Mouse (Mus musculus): ENCODE measurements at regions not wholly inside any gene's neighbourhood (a gene's known extent, or its start where the extent isn't known, plus 50 kb on each side); places are given as distances from the start of the nearest gene placed in this dataset.

DNA sequence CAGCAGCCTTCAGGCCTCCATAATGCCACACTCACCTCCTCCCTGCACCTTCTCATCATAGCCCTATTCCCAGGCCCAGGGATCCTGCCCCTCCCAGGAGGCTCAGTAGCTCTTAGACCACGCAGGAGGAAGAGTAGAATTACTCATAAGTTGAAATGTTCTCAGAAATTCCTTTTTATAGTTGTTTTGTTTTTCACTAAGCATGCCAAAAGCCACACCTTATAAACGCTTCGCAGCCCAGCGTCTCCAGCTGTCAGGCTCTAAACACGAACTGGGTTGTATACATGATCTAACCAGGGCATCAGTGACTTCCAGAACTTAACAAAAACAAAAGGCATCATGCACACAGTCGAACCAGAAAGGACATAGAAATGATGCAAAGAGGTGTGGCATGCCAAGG lies 101.9 kb downstream of the Irs2 start:
- no peak for DNase-seq (ENCODE audit: low read depth, low spot score)

- no peak for DNase-seq (ENCODE audit: low read depth, low spot score)
These were observed 102.5 kb downstream of the Irs2 start for GRCm38 (mm10) chr8:10905761-10906160.

DNA sequence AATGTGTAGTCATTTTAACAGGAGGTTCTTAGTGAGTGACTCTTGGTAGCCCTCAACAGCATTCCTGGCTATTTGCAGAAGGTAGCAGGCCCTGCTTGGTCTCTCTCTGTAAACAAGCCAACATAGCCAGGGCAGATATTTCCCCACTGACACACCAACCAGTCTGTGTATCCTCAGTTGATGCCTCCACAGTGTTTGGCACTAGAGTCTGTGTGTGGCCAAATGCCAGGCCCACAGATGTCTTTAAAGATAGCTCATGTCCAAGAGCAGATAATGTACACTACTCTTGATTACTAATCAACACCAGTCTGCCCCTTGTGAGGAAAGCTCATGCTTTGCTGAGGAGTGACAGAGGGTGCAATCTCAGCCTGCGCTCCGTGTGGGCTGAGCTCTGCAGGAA lies 104.3 kb downstream of the Irs2 start:
- DNase-seq (ENCODE audit: low read depth, low spot score) = no peak

DNA sequence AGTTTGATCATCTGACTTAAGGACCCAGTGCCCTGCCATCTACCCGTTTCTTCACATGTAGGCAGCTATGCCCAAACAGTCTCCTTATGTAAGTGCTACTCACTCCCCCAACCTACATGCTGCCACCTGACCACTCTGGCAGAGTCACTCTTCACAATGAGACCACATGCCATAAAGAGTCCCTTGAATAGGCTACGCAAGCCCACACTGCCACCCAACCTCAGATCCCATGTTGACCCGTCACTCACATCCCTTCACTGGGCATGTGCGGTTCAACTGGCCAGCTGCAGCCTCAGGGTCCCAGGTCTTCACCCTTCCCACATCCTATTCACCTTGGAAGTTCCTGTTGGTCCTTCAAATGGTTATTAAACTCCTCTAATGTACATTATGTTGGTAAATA lies 106.3 kb downstream of the Irs2 start:
- no peak for DNase-seq (ENCODE audit: low read depth, low spot score)

- DNase-seq (ENCODE audit: low read depth, low spot score) = no peak
These were observed 107.2 kb downstream of the Irs2 start for GRCm38 (mm10) chr8:10901014-10901413.

DNA sequence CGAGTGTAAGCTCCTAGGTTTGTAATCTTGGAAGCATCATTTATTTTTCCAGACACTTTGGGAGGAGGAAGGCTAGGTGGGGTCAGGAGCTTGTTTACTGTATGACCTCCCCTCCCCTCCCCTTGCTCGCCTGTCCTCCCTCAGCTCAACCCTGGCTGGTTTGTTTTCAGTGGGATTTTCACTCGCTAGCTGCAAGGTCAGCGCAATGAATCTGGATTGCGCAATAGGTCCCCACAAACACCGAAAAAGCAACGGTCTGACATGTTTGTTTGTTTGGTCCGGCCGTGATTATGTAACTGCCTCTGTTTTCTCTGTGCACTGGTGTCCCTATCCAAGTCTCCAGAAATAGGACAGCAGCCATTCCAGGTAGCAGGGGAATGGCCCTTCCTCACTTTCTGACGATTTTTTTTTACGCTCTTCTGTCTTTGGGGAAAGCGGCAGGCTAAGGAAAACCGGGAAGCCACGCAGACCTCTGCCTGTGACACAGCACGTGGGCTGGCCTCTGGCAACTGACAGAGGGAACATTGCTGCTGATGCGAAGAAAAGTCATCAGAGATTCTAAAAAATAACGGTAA lies 108.6 kb downstream of the Irs2 start:
- no peak for DNase-seq (ENCODE audit: low read depth, low spot score)

- DNase-seq (ENCODE audit: low read depth, low spot score) = peak; percentile 9
These were observed 109.4 kb downstream of the Irs2 start for GRCm38 (mm10) chr8:10898562-10899527.

DNA sequence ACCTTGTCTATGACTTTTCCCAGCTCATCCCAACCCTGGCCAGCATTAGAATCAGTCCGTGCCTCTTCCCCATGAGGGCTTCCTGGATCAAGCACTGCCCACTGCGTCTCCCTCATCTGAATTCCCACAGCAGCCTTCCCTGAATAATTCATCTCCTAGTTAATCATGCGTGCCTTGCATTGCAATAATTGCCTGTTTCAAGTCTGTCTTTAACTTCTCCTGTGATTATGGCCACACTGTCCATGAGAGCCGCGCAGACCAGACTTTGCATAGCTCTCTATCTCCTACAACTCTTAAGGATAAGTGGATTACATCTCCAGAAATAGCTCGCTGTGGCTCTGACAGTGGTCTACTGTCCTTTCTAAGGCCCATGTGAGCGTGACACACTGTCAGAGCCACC lies 110.7 kb downstream of the Irs2 start:
- DNase-seq (ENCODE audit: low read depth, low spot score) = no peak

DNA sequence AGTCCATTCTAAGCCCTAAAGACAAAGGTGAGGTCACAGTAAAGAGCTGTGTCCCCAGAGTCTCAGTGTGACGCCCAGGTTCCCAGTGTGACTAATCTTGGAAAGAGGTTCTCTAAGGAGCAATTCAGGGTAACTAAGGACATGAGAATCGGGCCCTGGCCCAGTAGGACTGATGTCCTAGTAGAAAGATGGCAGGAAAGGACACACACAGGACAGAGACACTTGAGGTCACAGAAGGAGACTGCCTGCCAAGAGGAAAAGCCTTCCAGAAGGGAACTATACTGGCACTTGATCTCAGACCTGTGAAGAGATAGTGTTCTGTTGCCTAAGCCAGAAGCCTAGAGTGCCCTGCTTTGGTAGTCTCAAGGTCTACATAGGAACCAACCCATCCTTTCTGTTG lies 113.1 kb downstream of the Irs2 start:
- no peak for DNase-seq (ENCODE audit: low read depth, low spot score)

DNA sequence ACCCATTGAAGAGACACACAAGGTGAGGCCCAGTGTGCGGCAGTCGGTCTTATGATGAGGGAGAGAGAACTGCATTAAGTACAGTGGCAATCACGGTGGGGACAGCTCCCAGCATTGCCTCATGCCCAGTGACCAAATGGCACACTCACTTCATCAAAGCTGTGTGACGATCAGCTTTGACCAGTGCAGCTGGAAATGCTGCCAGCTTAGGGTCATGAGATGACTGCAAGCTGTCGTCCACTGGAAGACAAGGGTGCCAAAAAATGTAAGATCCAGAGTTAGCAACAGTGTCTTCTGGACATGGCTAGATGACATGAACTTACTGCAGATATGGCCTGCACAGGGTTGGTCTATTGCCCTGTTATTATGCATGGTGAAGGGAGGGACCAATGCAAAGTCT lies 114.0 kb downstream of the Irs2 start:
- DNase-seq (ENCODE audit: low read depth, low spot score) = no peak

DNA sequence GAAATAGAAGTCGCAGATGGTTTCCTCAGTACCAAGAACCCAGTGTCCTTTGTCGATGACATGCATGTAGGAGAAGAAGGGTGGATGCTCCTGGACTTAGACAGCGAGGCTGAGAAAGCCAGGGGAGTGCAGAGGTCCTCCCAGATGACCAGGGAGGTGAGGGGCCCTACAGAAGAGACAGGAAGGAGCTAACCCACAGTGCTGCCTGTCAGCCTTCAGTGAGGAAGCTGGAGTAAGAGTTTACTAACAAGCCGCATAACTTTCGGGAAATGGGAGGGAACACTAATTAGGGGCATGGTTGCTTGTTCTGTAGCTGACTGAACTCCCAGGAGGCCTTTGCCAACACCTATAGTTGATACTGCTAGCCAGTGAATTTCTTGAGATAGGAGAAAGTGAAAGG lies 114.5 kb downstream of the Irs2 start:
- no peak for DNase-seq (ENCODE audit: low read depth, low spot score)

GRCm38 (mm10) chr8:10891906-10892305 lies 116.4 kb downstream of the Irs2 start:
- no peak for DNase-seq (ENCODE audit: low read depth, low spot score)

- no peak for DNase-seq (ENCODE audit: low read depth, low spot score)
These were observed 116.8 kb downstream of the Irs2 start for GRCm38 (mm10) chr8:10891440-10891839.

DNA sequence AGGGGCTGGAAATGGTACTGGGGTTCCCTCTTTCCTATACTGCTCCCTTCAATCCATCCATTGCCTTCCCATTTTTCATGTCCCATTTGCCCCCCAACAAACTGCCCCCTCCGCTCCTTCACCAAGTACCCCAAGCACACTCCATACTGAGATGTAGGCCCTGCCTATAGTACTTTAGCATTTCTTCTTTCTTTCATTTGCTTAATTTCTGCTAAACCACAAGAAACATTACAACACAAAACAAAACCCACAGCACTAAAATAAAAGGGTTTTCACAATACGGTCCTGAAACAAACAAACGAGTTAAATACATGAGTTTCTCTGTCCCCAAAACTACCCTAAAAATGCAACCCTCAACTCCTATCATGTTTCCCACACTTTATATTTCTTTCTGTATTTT lies 122.8 kb downstream of the Irs2 start:
- DNase-seq (ENCODE audit: low read depth, low spot score) = no peak

GRCm38 (mm10) chr8:10883418-10883817 lies 124.8 kb downstream of the Irs2 start:
- DNase-seq (ENCODE audit: low read depth, low spot score) = no peak

DNA sequence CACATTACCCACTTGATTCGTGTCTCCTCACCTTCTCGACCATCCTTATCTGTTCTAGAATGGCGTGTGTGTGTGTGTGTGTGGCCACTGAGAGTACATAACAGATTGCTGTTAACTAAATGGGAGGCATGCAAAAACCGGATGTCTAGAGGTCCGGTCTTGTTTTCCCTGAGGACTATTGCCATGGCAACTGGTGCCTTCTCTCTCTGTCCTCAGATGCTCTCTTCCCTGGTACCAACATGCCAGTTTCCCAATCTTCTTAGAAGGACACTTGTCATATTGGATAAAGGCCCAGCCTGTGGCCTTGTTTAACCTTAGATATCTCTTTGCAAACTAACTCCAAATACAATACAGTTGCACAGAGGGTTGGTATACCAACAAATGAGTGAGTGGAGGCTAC lies 125.9 kb downstream of the Irs2 start:
- DNase-seq (ENCODE audit: low read depth, low spot score) = no peak

DNA sequence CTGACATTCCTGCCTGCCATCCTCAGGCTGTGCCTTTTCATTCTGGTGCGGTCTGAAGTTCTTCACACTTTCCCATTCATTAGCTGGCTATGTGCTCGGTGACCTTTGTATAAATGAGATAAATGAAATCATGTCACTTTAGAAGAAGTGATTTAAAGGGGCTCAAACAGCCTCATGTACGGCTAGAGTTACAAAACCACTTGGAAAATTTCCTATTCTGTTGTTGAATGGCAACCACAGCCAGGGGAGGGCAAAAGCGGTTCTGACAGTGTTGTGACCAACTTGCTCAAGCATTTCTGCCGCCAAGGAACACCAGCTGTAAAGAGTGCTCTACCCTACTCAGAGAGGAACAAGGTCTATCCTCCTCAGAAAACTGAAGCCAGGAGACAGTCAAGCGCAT lies 128.4 kb downstream of the Irs2 start:
- no peak for DNase-seq (ENCODE audit: low read depth, low spot score)

DNA sequence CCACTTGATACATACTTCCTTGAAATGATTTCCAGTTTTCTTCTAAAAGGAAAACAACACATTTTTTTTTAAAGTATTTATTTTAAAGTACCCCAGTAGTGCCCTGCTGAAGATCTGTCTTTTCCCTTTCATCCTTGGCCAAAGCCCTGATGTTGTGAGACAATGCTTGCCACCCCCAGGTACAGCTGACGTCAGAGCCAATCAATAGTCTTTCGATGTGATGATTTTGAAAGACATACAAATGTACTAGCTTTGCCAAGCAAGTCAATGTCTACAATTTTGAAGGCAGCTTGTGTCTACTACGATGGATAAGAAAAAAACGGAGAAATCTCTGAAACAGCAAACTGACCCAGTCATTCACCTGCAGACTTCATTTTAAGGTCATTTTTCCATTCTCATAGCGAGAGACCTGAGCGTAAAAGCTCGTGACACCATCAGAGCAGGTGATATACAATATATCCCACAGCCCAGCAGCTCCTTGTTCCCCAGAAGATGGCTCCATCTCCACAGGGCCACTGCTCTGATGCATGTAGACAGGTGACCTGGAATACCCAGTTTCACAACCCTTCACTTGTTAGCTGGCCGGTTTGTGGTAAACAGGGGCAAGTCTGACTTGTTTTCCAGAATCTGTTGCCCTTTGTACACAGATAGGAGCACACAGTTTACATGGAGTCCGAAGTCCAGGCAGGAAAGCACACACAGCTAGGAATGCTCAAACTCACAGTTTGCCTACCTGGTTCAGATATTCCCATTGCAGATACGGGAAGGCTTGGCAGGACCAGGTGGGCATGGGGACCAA lies 129.0 kb downstream of the Irs2 start:
- DNase-seq (ENCODE audit: low read depth, low spot score) = no peak

DNA sequence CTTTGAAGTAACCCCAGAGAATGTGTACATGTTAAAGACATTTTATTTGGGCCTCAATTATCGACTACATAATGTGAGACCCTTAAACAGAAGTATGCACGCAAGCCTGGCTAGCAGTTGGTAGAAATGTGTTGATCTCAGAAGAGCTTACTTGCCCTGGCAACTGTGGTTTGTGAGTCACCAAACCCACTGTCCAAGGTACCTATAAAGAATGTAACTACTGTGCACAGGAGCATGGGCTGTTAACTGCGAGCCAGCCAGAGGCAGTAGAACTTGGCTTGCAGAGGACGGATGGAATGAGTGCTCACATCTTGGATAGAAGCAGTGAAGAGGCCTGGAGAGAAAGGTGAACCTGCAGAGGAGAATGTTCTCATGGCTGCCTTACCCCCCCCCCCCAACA lies 129.9 kb downstream of the Irs2 start:
- DNase-seq (ENCODE audit: low read depth, low spot score) = no peak

- no peak for DNase-seq (ENCODE audit: low read depth, low spot score)
These were observed 133.1 kb downstream of the Irs2 start for GRCm38 (mm10) chr8:10875170-10875569.

GRCm38 (mm10) chr8:10871451-10871850 lies 136.8 kb downstream of the Irs2 start:
- DNase-seq (ENCODE audit: low read depth, low spot score) = peak; percentile 23

DNA sequence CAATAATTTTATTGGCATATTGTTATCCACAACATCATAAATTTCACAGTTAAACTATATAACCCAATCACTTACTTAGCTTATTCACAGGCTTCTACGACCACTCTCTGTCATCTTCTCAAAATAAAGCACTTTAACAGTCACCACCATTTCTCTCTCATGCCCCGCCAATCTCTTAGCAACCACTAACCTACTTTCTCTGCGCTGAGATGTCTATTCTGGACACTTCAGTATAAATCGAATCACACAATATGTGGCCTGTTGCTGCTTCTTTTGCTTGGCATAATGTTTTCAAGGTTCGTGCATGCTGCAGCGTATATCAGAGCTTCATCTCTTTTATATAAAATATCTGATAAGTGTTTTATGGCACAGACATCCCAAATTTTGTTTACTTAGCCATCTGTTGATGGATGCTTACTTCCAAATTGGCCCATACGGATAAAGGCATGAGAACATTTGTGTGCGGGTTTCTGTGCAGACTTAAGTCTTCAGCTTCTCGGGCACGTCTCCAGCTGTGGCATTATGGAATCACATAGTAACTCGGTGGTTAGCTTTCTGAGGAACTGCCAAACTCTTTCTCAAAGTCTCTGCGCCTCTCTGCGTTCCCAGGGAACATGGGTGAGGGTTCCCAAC lies 137.7 kb downstream of the Irs2 start:
- no peak for DNase-seq (ENCODE audit: low read depth, low spot score)

Data from ZHBTc4 (cell line).